Mouse (Mus musculus): ENCODE results near the gene Tmem253.

DNA sequence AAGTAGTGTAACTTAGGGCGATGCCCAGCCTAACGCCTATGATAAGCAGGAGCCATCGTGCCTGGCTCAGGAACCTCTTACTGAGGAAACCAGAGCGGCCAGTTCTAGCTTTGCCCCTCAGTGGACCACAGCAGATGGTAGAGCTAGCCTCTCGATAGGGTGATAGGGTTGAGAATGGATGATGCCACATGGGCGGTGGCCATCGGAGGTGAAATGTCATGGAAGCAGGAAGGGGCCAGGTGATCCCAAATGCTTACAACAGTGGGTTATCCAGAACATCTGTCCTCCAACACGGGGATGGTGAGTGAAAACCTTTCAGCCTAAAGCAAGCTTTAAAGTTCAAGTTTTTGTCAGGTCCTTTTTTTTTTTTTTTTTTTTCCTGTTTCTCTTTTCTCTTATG, 46.3 kb downstream of the Tmem253 start:
- TF ChIP-seq CTCF (IDR thresholded peaks at IDR 0.05; ENCODE audit: low read depth) (no peak), EP300 (IDR thresholded peaks at IDR 0.05; ENCODE audit: low read depth) (no peak)

All from liver, postnatal 0 days (tissue).